Mouse (Mus musculus) Muller cell, postnatal 12 days (primary cell): Measurements from ENCODE around the gene Itpr1.

Experiments used
- DNase-seq: peaks from one replicate; pipeline ENCODE4 v3.0.0-alpha.2; 2015; ENCODE audit errors: inconsistent ontology term

The Itpr1 gene

GRCm38 (mm10) chr6:108445006-108445405 is 232.1 kb downstream of the Itpr1 start:
- peak; percentile 19 for DNase-seq

GRCm38 (mm10) chr6:108446766-108447165 is 233.9 kb downstream of the Itpr1 start:
- no peak for DNase-seq

- DNase-seq, result no peak
Measured at GRCm38 (mm10) chr6:108447179-108447845, 234.4 kb downstream of the Itpr1 start.

- DNase-seq, result peak; percentile 56
Measured at GRCm38 (mm10) chr6:108448016-108448735, 235.3 kb downstream of the Itpr1 start.

GRCm38 (mm10) chr6:108448864-108449263 is 236.0 kb downstream of the Itpr1 start:
- no peak for DNase-seq

- peak; percentile 35 for DNase-seq
Measured at GRCm38 (mm10) chr6:108451536-108451935, 238.6 kb downstream of the Itpr1 start.

GRCm38 (mm10) chr6:108453618-108454017 is 240.7 kb downstream of the Itpr1 start:
- DNase-seq, result no peak

- DNase-seq, result no peak
Measured at GRCm38 (mm10) chr6:108454061-108454891, 241.4 kb downstream of the Itpr1 start.

- no peak for DNase-seq
Measured at GRCm38 (mm10) chr6:108454979-108455836, 242.3 kb downstream of the Itpr1 start.

GRCm38 (mm10) chr6:108456231-108457062 is 243.6 kb downstream of the Itpr1 start:
- DNase-seq, result peak; percentile 55

- no peak for DNase-seq
Measured at GRCm38 (mm10) chr6:108457063-108457405, 244.1 kb downstream of the Itpr1 start.

GRCm38 (mm10) chr6:108457516-108458181 is 244.8 kb downstream of the Itpr1 start:
- DNase-seq, result peak; percentile 86

GRCm38 (mm10) chr6:108458182-108458571 is 245.3 kb downstream of the Itpr1 start:
- DNase-seq, result no peak

GRCm38 (mm10) chr6:108458826-108459225 is 245.9 kb downstream of the Itpr1 start:
- no peak for DNase-seq

- peak; percentile 15 for DNase-seq
Measured at GRCm38 (mm10) chr6:108464308-108464979, 251.5 kb downstream of the Itpr1 start.

GRCm38 (mm10) chr6:108465159-108465558 is 252.3 kb downstream of the Itpr1 start:
- peak; percentile 43 for DNase-seq

GRCm38 (mm10) chr6:108466061-108466531 is 253.2 kb downstream of the Itpr1 start:
- DNase-seq, result no peak

- DNase-seq, result no peak
Measured at GRCm38 (mm10) chr6:108467597-108467996, 254.7 kb downstream of the Itpr1 start.

GRCm38 (mm10) chr6:108468226-108468825 is 255.4 kb downstream of the Itpr1 start:
- DNase-seq, result no peak
